Mouse (Mus musculus) 3T3-L1 (cell line): Measurements from ENCODE around the gene Arhgap22.

Source experiments
- DNase-seq: peaks from one replicate; pipeline ENCODE4 v3.0.0-alpha.2; 2015; ENCODE audit warnings: low read depth, low spot score

Gene Arhgap22

GRCm38 (mm10) chr14:33369375-33369774, 155.5 kb downstream of the Arhgap22 start:
- DNase-seq = no peak

- DNase-seq = no peak
These were observed 156.2 kb downstream of the Arhgap22 start for GRCm38 (mm10) chr14:33370056-33370455.

- DNase-seq = peak; percentile 81
These were observed 157.4 kb downstream of the Arhgap22 start for GRCm38 (mm10) chr14:33371248-33371647.

GRCm38 (mm10) chr14:33373271-33373670, 159.4 kb downstream of the Arhgap22 start:
- DNase-seq = no peak

GRCm38 (mm10) chr14:33374089-33374488, 160.3 kb downstream of the Arhgap22 start:
- DNase-seq = no peak

GRCm38 (mm10) chr14:33377211-33377610, 163.4 kb downstream of the Arhgap22 start:
- DNase-seq = no peak

GRCm38 (mm10) chr14:33378723-33379122, 164.9 kb downstream of the Arhgap22 start:
- DNase-seq = no peak

GRCm38 (mm10) chr14:33380830-33381457, 167.1 kb downstream of the Arhgap22 start:
- no peak for DNase-seq

GRCm38 (mm10) chr14:33398065-33398860, 184.4 kb downstream of the Arhgap22 start:
- DNase-seq = no peak

- no peak for DNase-seq
These were observed 186.2 kb downstream of the Arhgap22 start for GRCm38 (mm10) chr14:33400019-33400418.

GRCm38 (mm10) chr14:33402331-33402730, 188.5 kb downstream of the Arhgap22 start:
- peak; percentile 24 for DNase-seq

- no peak for DNase-seq
These were observed 201.9 kb downstream of the Arhgap22 start for GRCm38 (mm10) chr14:33415746-33416145.

- DNase-seq = no peak
These were observed 204.6 kb downstream of the Arhgap22 start for GRCm38 (mm10) chr14:33418311-33418909.
